Mouse (Mus musculus) frontal cortex, postnatal 14 days (tissue): ENCODE measurements around the gene Gm12355.
A peak's percentile ranks its signal among the peaks of the same experiment; 100 is the strongest.
"Not testable (repeated sequence)": the region's sequence is repeated elsewhere in the genome, so short reads cannot be mapped to it uniquely, and the experiment has no call there.

Source experiments
- DNase-seq, 2 experiments: peaks; one replicate each; pipeline ENCODE4 v3.0.0; 2022; ENCODE audit warnings: low spot score in 2 of 2

The Gm12355 gene

GRCm38 (mm10) chr11:98625611-98626410, at the start of gene Gm12355, which contains the start of gene Gsdma3:
Gene Gm12355, minus strand, starts transcription at chr11:98625661.
Gene Gsdma3, plus strand, starts transcription at chr11:98626360.
- DNase-seq, result no peak

- peak in 1 of 2 experiments; percentile 21 for DNase-seq
Observed at GRCm38 (mm10) chr11:98673136-98673535, 47.7 kb upstream of the Gm12355 start.

GRCm38 (mm10) chr11:98672482-98672881, 47.0 kb upstream of the Gm12355 start:
- DNase-seq, result no peak

- no peak for DNase-seq
Observed at GRCm38 (mm10) chr11:98671857-98672256, 46.4 kb upstream of the Gm12355 start.

GRCm38 (mm10) chr11:98671284-98671815, 45.9 kb upstream of the Gm12355 start:
- DNase-seq, result no peak

GRCm38 (mm10) chr11:98668984-98669383, 43.5 kb upstream of the Gm12355 start:
- DNase-seq, result no peak

GRCm38 (mm10) chr11:98664091-98664490, 38.6 kb upstream of the Gm12355 start, which contains the start of gene Gsdma:
Gene Gsdma, plus strand, starts transcription at chr11:98664351.
- DNase-seq, result no peak

GRCm38 (mm10) chr11:98660517-98660916, 35.1 kb upstream of the Gm12355 start:
- DNase-seq, result peak in 1 of 2 experiments; percentile 15

GRCm38 (mm10) chr11:98655076-98655475, 29.6 kb upstream of the Gm12355 start:
- not testable (repeated sequence) for DNase-seq

- DNase-seq, result no peak
Observed at GRCm38 (mm10) chr11:98646459-98646858, 21.0 kb upstream of the Gm12355 start, which contains the start of gene Gsdma2. Gene Gsdma2, plus strand, starts transcription at chr11:98646759.

GRCm38 (mm10) chr11:98645946-98646345, 20.5 kb upstream of the Gm12355 start:
- no peak for DNase-seq

GRCm38 (mm10) chr11:98644757-98645156, 19.3 kb upstream of the Gm12355 start:
- no peak for DNase-seq

GRCm38 (mm10) chr11:98640091-98640490, 14.6 kb upstream of the Gm12355 start:
- no peak for DNase-seq

GRCm38 (mm10) chr11:98637501-98637900, 12.0 kb upstream of the Gm12355 start:
- DNase-seq, result no peak

GRCm38 (mm10) chr11:98635312-98635970, 10.0 kb upstream of the Gm12355 start:
- DNase-seq, result not testable (repeated sequence)

- DNase-seq, result no peak
Observed at GRCm38 (mm10) chr11:98630646-98631045, 5.2 kb upstream of the Gm12355 start.

GRCm38 (mm10) chr11:98628706-98629105, 3.2 kb upstream of the Gm12355 start:
- DNase-seq, result no peak

- DNase-seq, result not testable (repeated sequence)
Observed at GRCm38 (mm10) chr11:98624381-98624780, 1.1 kb downstream of the Gm12355 start.

- not testable (repeated sequence) for DNase-seq
Observed at GRCm38 (mm10) chr11:98623981-98624380, 1.5 kb downstream of the Gm12355 start.

- DNase-seq, result no peak
Observed at GRCm38 (mm10) chr11:98620791-98621190, 4.7 kb downstream of the Gm12355 start.

GRCm38 (mm10) chr11:98606763-98607162, 18.7 kb downstream of the Gm12355 start:
- no peak for DNase-seq

GRCm38 (mm10) chr11:98604911-98605310, 20.6 kb downstream of the Gm12355 start:
- not testable (repeated sequence) for DNase-seq
